Mouse (Mus musculus) midbrain, embryonic 13.5 days (tissue): ENCODE measurements around the gene Rsph6a. TPM values are rescaled to one million over a fixed set of nuclear protein-coding genes. Genes with fewer than 3 reads are reported as not detected.
A peak's percentile ranks its signal among the peaks of the same experiment; 100 is the strongest.

ENCODE experiments used
- ATAC-seq: fragments of 200-750 bp; cut with Nextera tagmentation; 2 replicates; pipeline ENCODE4 v1.8.0; 2017; ENCODE audit warnings: mild to moderate bottlenecking, moderate TSS enrichment, moderate library complexity
- H3K27ac ChIP-seq: fragments of 300-500 bp; sonication (generic); 2 replicates; pipeline ENCODE4 v1.5.1; 2015; ENCODE audit warnings: inconsistent platforms, mild to moderate bottlenecking, moderate library complexity
- H3K27me3 ChIP-seq: fragments of 300-500 bp; sonication (generic); 2 replicates; pipeline ENCODE4 v1.6.1; 2015; ENCODE audit warnings: mild to moderate bottlenecking, inconsistent platforms
- H3K36me3 ChIP-seq: fragments of 300-500 bp; sonication (generic); 2 replicates; pipeline ENCODE4 v1.6.1; 2015; ENCODE audit warnings: mild to moderate bottlenecking, inconsistent platforms
- H3K4me1 ChIP-seq: fragments of 300-500 bp; sonication (generic); replicated peaks from 2 replicates; pipeline ENCODE4 v1.6.1; 2015; ENCODE audit warnings: inconsistent platforms
- H3K4me2 ChIP-seq: fragments of 300-500 bp; sonication (generic); replicated peaks from 2 replicates; pipeline ENCODE4 v1.6.1; 2015; ENCODE audit warnings: moderate library complexity, mild to moderate bottlenecking, inconsistent platforms
- H3K4me3 ChIP-seq: fragments of 300-500 bp; sonication (generic); replicated peaks from 2 replicates; pipeline ENCODE4 v1.5.1; 2015; ENCODE audit warnings: mild to moderate bottlenecking, inconsistent platforms
- H3K9ac ChIP-seq: fragments of 300-500 bp; sonication (generic); replicated peaks from 2 replicates; pipeline ENCODE4 v1.6.1; 2015; ENCODE audit warnings: mild to moderate bottlenecking, inconsistent platforms
- H3K9me3 ChIP-seq: fragments of 300-500 bp; sonication (generic); 2 replicates; pipeline ENCODE4 v1.6.1; 2016; ENCODE audit warnings: mild to moderate bottlenecking, inconsistent platforms
- WGBS: fragments of 180-500 bp; shearing (Covaris S2); methylation state at CpG from one replicate; pipeline ENCODE4 v1.1.7; 2015; 5-methylcytosine and 5-hydroxymethylcytosine counted together
- polyA plus RNA-seq: library from polyadenylated mRNA; unstranded; fragments of >200 nt; fragmentation: Nextera tagmentation; extraction: Ambion mirVana; gene quantifications from 2 replicates; pipeline ENCODE4 v1.2.1, GENCODE M21; 2015

The Rsph6a gene
- polyA plus RNA-seq, result 0.09 TPM in 1 of 2 replicates, not detected in the other

DNA sequence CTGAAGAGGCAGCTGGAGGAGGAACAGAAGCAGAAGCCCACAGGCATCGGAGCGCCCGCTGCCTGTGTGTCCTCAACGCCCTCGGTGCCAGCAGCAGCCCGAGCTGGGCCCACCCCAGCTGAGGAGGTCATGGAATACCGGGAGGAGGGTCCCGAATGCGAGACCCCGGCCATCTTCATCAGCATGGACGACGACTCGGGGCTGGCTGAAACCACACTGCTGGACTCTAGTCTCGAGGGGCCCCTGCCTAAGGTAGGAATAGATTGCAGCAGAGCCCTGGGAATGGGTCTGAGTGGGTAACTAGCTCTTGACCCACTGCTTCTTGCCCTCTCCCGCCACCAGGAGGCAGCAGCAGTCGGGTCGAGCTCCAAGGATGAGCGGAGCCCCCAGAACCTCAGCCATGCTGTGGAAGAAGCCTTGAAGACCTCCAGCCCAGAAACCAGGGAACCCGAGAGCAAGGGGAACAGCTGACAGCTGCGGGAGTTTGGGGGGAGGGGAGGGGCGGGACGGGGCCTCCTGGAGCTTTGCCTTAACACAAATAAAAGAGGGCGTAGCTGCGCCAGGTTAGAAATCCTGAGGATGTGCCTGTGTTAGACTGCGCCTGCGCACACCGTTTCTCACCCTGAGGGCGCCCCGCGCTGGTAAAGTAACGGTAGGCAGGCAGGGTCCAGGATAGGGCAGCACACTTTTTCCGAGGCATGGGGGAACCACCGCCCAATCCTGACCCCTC, at the start of gene Rsph6a:
TSS of gene Rsph6a (plus strand) at position 644 of the 730 bp plus-strand sequence.
- Histone ChIP-seq H3K9ac (peak within 1 kb of the TSS; percentile 33), H3K4me1 (peaks cover 13% of the 10 kb centered on the region), H3K4me2 (peak within 1 kb of the TSS; percentile 52), H3K4me3 (peak within 1 kb of the TSS; percentile 26), H3K36me3 (peaks cover 43% of the 10 kb centered on the region), H3K9me3 (no peaks in the 10 kb centered on the region), H3K27me3 (no peaks in the 10 kb centered on the region), H3K27ac (0 out of 2 replicates have a peak within 1 kb of the TSS, but pooled peaks have one; percentile 5)
- ATAC-seq, result peak; percentile 79
- WGBS, result 24% methylated on average over 32 of the region's 33 CpGs

DNA sequence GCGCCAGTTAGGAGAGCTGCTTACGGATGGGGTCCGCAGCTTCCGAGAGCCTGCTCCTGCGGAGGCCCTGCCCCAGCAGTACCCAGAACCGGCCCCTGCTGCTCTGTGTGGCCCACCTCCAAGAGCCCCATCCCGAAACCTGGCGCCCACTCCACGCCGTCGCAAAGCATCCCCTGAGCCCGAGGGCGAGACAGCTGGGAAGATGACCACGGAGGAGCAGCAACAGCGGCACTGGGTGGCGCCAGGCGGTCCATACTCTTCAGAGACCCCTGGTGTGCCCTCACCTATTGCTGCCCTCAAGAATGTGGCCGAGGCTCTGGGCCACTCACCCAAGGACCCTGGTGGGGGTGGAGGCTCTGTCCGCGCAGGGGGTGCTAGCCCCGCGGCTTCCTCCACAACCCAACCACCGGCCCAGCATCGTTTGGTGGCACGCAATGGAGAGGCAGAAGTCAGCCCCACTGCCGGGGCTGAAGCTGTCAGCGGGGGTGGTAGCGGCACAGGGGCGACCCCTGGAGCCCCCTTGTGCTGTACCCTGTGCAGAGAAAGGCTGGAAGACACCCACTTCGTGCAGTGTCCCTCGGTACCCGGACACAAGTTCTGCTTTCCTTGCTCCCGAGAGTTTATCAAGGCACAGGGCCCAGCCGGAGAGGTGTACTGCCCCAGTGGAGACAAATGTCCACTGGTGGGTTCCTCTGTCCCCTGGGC, 48.9 kb upstream of the Rsph6a start:
- peak overlapping the region; percentile 100 for H3K4me2 ChIP-seq
- H3K9me3 ChIP-seq, result no peaks in the 10 kb centered on the region
- peak overlapping the region; percentile 94 for H3K4me3 ChIP-seq
- ATAC-seq, result no peak
- H3K27me3 ChIP-seq, result no peaks in the 10 kb centered on the region
- H3K27ac ChIP-seq, result no peak overlapping the region
- 83% methylated on average over 34 of the region's 34 CpGs for WGBS
- H3K4me1 ChIP-seq, result peaks cover 46% of the 10 kb centered on the region
- H3K36me3 ChIP-seq, result peaks cover 27% of the 10 kb centered on the region
- H3K9ac ChIP-seq, result peak overlapping the region; percentile 98

DNA sequence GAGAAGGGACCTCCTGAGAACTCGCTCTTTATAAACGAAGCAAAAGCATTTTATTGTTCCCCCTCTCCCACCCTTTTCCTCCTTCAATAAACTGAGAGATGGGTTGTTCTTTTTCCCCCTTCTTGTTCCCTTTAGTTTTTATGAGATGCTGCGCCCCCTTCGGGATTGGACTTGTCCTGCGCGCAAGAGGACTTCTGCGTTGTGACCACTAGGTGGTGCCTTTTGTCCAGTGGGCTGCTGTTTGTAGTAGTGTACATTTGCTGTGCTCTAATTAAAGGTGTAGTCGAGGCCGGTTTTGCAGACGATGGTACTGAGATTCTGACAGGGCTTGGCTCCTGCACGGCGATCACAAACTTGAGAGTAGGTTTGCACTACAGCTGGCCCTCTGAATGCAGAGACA, 48.0 kb upstream of the Rsph6a start:
- no peak for ATAC-seq
- H3K9ac ChIP-seq, result no peak overlapping the region
- H3K27me3 ChIP-seq, result no peaks in the 10 kb centered on the region
- H3K36me3 ChIP-seq, result peaks cover 21% of the 10 kb centered on the region
- H3K4me1 ChIP-seq, result peaks cover 46% of the 10 kb centered on the region
- peak overlapping the region; percentile 100 for H3K4me2 ChIP-seq
- H3K9me3 ChIP-seq, result no peaks in the 10 kb centered on the region
- H3K27ac ChIP-seq, result no peak overlapping the region
- 6% methylated on average over 12 of the region's 12 CpGs for WGBS
- H3K4me3 ChIP-seq, result peak overlapping the region; percentile 94; the same call in 1 of the 2 replicates

DNA sequence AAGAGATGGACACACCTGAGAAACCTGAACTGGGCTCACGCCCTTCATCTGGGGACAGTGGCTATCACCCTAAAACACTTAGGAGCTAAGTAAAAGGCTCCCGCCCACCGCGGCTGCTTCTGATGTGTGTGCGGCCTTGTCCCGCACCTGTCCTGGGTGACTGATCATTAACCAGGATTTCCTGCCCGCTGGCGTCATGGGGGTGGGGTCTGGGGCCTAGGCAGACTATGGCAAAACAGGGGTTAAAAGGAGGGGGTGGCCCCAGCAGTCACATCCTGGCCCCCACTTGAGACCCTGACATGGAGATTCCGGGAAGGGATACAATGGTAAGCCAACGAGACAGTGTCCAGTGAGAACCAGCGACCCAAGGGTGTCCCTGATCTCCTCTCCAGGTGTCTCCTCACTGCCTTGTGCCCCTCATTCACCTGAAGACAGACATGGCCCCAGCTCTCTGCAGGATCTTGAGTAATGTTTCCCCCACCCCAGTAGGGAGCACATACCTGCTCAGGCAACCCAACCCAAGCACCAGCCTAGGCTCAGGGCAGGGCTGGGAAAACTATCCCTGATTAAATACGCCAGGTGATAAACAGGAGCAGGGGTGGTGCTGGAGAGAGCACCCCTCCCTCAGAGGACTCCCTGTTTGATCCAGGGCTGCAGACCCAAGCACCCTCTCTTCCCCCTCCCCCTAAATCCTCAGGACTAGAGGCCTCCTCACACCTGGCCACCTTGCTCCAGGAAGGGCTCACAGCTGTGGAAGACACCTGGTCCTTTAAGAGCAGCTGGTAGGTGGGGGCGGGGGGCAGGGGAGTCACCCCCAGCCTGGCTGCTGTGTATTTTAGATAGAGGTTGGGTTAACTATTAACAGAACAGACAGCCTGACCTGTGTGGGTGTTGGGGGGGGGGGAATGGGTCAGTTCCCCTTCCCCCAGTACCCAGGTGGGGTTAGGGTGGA, 47.2 kb upstream of the Rsph6a start:
- H3K4me2 ChIP-seq, result 0 out of 2 replicates have a peak overlapping the region, but pooled peaks have one; percentile 100
- no peak for ATAC-seq
- WGBS, result 80% methylated on average over 13 of the region's 13 CpGs

DNA sequence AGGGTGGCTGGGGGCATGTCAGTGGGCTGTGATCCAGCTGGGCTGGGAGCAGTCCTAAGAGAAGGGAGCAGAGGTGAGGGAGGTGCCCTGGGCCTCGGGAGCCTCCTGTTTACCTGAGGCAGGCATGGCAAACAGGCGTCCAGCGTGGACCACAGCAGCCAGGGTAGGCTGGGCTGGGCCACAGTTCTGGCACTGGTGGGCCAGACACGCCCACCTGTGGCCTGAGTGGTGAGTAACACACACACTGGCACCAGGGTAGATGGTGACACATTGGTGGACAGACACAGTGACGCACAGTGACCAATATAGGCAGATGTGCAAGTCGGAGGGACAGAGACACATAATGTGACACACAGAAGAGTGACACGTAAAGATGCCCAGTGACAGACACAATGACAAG, 43.9 kb upstream of the Rsph6a start:
- Histone ChIP-seq H3K4me3 (no peak overlapping the region), H3K27ac (no peak overlapping the region), H3K4me2 (no peak overlapping the region), H3K27me3 (no peaks in the 10 kb centered on the region), H3K36me3 (peaks cover 15% of the 10 kb centered on the region), H3K4me1 (peaks cover 34% of the 10 kb centered on the region), H3K9ac (no peak overlapping the region), H3K9me3 (no peaks in the 10 kb centered on the region)
- no peak for ATAC-seq
- WGBS, result 81% methylated on average over 7 of the region's 7 CpGs

More for the DNA sequence above, 47.2 kb upstream of the Rsph6a start:
- Histone ChIP-seq H3K9ac (no peak overlapping the region), H3K4me1 (peaks cover 51% of the 10 kb centered on the region), H3K27me3 (no peaks in the 10 kb centered on the region), H3K4me3 (no peak overlapping the region), H3K9me3 (no peaks in the 10 kb centered on the region), H3K36me3 (peaks cover 21% of the 10 kb centered on the region), H3K27ac (no peak overlapping the region)

DNA sequence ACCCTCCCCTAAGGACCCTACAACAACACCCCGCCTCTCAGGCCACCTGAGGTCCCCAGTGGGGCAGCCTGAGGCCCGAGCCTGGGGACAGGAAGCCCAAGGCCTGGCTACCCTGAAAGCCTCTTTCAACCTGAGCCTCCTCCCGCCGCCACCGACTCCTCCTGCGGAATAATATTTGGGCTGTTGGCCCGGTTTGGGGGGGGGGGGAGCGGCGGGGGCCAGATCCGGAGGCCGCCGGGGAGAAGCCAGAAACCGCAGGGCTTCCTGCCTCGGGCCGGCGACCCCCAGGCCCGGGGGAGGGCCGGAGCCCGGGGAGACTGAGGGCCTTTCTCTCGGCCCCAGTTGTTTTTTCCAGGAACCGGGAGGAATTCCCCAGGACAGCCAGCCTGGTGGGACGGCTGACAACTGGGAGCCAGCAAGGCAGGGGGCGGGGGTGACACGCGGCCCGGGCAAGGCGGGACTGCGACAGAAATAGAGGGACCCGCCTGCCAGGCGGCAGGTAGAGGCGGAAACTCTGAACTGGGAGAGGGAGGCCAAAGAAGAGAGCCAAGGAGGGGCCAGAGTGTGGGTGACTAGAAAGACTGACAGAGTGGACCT, 42.4 kb upstream of the Rsph6a start:
- 4% methylated on average over 27 of the region's 31 CpGs for WGBS
- H3K27me3 ChIP-seq, result no peaks in the 10 kb centered on the region

DNA sequence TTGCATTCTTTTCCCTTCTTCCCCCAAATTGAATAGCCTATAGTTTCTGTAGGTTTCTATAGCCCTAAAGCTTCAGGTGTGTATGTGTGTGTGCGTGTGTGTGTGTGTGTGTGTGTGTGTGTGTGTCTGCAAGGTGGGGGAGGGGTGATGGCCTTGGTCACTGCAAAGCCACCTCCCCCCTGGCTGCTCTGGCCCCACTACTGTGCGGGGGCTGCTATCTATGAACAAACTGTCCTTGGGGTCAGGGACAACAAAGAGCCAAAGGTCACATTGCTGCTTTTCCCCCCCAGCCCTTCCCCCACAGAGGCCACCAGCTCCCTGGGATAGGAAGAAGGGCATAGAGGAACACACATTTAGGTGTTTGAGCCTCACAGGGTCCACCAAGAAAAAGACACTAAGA, 41.6 kb upstream of the Rsph6a start:
- Histone ChIP-seq H3K4me3 (no peak overlapping the region), H3K27ac (no peak overlapping the region)
- WGBS, result 55% methylated on average over 2 of the region's 2 CpGs

More for the DNA sequence above, 42.4 kb upstream of the Rsph6a start:
- ATAC-seq, result 0 out of 2 replicates have a peak, but pooled peaks have one; percentile 19
- Histone ChIP-seq H3K4me3 (peak overlapping the region; percentile 28), H3K4me2 (peak overlapping the region; percentile 52), H3K4me1 (peaks cover 20% of the 10 kb centered on the region), H3K27ac (no peak overlapping the region), H3K36me3 (peaks cover 3% of the 10 kb centered on the region), H3K9me3 (no peaks in the 10 kb centered on the region), H3K9ac (peak overlapping the region; percentile 58)

DNA sequence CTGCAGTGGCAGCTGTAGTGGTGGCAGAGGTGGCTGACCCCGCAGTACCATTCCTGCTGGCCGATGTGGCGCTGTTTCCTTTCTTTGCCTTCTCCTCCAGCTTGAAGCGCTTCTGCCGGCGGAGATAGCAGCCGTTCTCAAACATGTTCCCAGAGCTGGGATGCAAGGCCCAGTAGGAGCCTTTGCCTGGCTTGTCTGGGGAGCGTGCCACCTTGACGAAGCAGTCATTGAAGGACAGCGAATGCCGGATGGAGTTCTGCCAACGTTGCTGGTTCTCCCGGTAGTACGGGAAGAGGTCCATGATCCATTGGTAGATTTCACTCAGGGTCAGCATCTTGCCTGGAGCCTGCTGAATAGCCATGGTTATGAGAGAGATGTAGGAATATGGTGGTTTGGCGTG, 40.0 kb upstream of the Rsph6a start:
- H3K4me1 ChIP-seq, result peaks cover 11% of the 10 kb centered on the region
- WGBS, result 60% methylated on average over 15 of the region's 15 CpGs
- H3K4me3 ChIP-seq, result no peak overlapping the region
- H3K36me3 ChIP-seq, result no peaks in the 10 kb centered on the region
- no peak overlapping the region for H3K9ac ChIP-seq
- no peak overlapping the region for H3K27ac ChIP-seq
- H3K4me2 ChIP-seq, result no peak overlapping the region
- H3K27me3 ChIP-seq, result no peaks in the 10 kb centered on the region
- ATAC-seq, result no peak
- H3K9me3 ChIP-seq, result no peaks in the 10 kb centered on the region

More for the DNA sequence above, 41.6 kb upstream of the Rsph6a start:
- Histone ChIP-seq H3K4me1 (peaks cover 13% of the 10 kb centered on the region), H3K27me3 (no peaks in the 10 kb centered on the region), H3K36me3 (no peaks in the 10 kb centered on the region), H3K9ac (no peak overlapping the region), H3K4me2 (no peak overlapping the region), H3K9me3 (no peaks in the 10 kb centered on the region)
- no peak for ATAC-seq

DNA sequence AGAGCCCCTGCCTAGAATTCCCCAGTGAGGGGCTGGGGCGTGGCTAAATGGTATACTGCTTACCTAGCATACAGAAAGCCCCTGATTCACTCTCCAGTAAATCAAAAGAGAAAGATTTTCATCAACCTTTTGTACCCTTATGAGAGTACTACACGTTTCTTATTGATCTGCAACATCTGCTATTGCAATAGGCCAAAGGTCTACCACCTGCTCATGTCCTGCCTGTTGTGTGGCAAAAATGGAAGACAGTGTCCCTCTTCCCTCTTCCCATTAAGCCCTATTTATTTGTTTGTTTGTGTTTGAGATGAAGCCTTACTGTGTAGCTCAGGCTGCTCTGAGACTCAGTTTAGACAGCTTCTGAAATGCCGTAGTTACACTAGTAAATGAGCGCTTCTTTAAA, 38.4 kb upstream of the Rsph6a start:
- Histone ChIP-seq H3K27ac (no peak overlapping the region), H3K9me3 (no peaks in the 10 kb centered on the region), H3K36me3 (no peaks in the 10 kb centered on the region), H3K9ac (no peak overlapping the region), H3K4me2 (no peak overlapping the region), H3K27me3 (peaks cover 12% of the 10 kb centered on the region), H3K4me3 (no peak overlapping the region), H3K4me1 (peaks cover 11% of the 10 kb centered on the region)
- ATAC-seq, result no peak
- 89% methylated on average over 4 of the region's 4 CpGs for WGBS

DNA sequence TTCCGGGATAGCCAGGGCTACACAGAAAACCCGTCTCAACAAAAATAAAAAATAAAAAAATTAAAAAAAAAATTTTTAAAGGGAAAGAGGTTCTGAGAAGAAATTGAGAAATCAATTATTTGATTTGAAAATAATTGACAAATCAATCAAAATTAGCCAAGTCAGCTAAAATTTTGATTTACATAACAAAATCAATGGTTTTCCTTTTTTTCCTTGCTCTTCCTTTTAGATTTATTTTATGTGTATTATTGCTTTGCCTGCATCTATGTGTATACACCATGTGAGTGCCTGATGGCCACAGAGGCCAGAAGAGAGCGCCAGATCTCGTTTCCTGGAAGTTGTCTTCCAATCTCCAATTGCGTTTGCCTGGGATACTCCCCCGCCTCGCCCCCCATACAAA, 36.6 kb upstream of the Rsph6a start:
- Histone ChIP-seq H3K4me2 (no peak overlapping the region), H3K9me3 (no peaks in the 10 kb centered on the region), H3K9ac (no peak overlapping the region), H3K27ac (no peak overlapping the region), H3K4me1 (no peaks in the 10 kb centered on the region), H3K36me3 (no peaks in the 10 kb centered on the region), H3K27me3 (peaks cover 30% of the 10 kb centered on the region), H3K4me3 (no peak overlapping the region)
- no peak for ATAC-seq
- 92% methylated on average over 7 of the region's 7 CpGs for WGBS

DNA sequence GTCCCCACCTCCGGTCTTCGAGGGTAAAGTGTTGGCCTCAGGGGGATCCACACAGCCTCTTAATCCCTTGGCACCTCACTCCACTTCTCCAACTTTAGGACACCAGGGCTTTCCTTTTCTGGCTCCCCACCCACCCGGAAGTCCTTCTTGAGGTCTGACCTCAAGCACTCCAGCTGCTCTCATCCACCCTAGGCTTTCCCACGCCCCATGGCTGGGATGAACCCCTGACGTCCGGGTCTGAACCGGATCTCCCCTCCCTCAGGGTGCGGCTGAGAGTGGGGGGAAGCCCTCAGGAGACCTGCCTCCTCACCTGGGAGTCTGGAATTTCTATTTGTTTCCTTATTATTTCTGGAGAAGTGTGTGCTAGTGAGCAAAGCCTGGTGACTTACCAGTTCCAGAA, 33.4 kb upstream of the Rsph6a start:
- WGBS, result 28% methylated on average over 8 of the region's 8 CpGs

More for the DNA sequence above, 33.4 kb upstream of the Rsph6a start:
- no peak for ATAC-seq
- peaks cover 14% of the 10 kb centered on the region for H3K4me1 ChIP-seq
- H3K27ac ChIP-seq, result no peak overlapping the region
- no peaks in the 10 kb centered on the region for H3K9me3 ChIP-seq
- H3K4me2 ChIP-seq, result no peak overlapping the region
- peaks cover 40% of the 10 kb centered on the region for H3K27me3 ChIP-seq
- no peak overlapping the region for H3K4me3 ChIP-seq
- no peaks in the 10 kb centered on the region for H3K36me3 ChIP-seq
- no peak overlapping the region for H3K9ac ChIP-seq
